ENCODE assay signal across 11 mouse cellular contexts in genomic region chr2:29716143-29716542, GRCm38 (mm10). TPM values are rescaled to one million over a fixed set of nuclear protein-coding genes. Genes with fewer than 3 reads are reported as not detected.
A peak's percentile ranks its signal among the peaks of the same experiment; 100 is the strongest.
DNase-seq lines count a peak whose midpoint lies in the region; ATAC-seq and TF ChIP-seq lines count a peak whose summit lies in the region.
"Had no signal": no experiment of that assay in that cellular context is flagged by ENCODE, and none has a peak within 500 bp of the region (broad histone marks: within the 10 kb centered on the region; RNA-seq: fewer than 3 reads in every experiment).

No protein-coding gene starts in this region.

- H3K27ac ChIP-seq in forebrain, embryonic 11.5 days (ENCODE audit: low read depth, low read length): peak overlapping the region; percentile 46
- no peak overlapping the region; the same call in 1 of the 2 replicates for H3K27ac ChIP-seq in forebrain, embryonic 13.5 days
- peak overlapping the region; percentile 84 for H3K27ac ChIP-seq in kidney, embryonic 16.5 days (ENCODE audit: low read length)
- H3K27ac ChIP-seq in ES-Bruce4 (ENCODE audit: insufficient read depth, low read length): peak overlapping the region; percentile 92
- peak overlapping the region; percentile 9; the same call in 1 of the 2 replicates for H3K27ac ChIP-seq in intestine, postnatal 0 days (ENCODE audit: low read depth, low read length)

- H3K36me3 ChIP-seq in forebrain, embryonic 11.5 days (ENCODE audit: control insufficient read depth, insufficient read depth, low read length): no peaks in the 10 kb centered on the region
- peaks cover 85% of the 10 kb centered on the region for H3K36me3 ChIP-seq in forebrain, embryonic 13.5 days (ENCODE audit: poor library complexity, severe bottlenecking)
- H3K36me3 ChIP-seq in kidney, embryonic 16.5 days (ENCODE audit: insufficient read depth, low read length): peaks cover 30% of the 10 kb centered on the region
- H3K36me3 ChIP-seq in ES-Bruce4 (ENCODE audit: control insufficient read depth, insufficient read depth, low read length, poor library complexity, severe bottlenecking): 0 out of 2 replicates have a peak, but pooled peaks cover 3% of the 10 kb centered on the region
- peaks cover 50% of the 10 kb centered on the region for H3K36me3 ChIP-seq in intestine, postnatal 0 days (ENCODE audit: control insufficient read depth, insufficient read depth)

- no peak for TF ChIP-seq POLR2A in ES-Bruce4 (IDR thresholded peaks at IDR 0.05; ENCODE audit: insufficient read depth, low read length)

- WGBS in forebrain, embryonic 11.5 days: 51% methylated on average over 7 of the region's 7 CpGs
- 42% methylated on average over 7 of the region's 7 CpGs for WGBS in forebrain, embryonic 13.5 days
- WGBS in kidney, embryonic 16.5 days: 32% methylated on average over 7 of the region's 7 CpGs
- 43% methylated on average over 7 of the region's 7 CpGs for WGBS in intestine, postnatal 0 days

- TF ChIP-seq EP300 in ES-Bruce4 (IDR thresholded peaks at IDR 0.05; ENCODE audit: insufficient read depth, low read depth, low read length): no peak

- H3K27me3 ChIP-seq in forebrain, embryonic 11.5 days (ENCODE audit: control insufficient read depth, insufficient read depth, low read length): no peaks in the 10 kb centered on the region
- no peaks in the 10 kb centered on the region for H3K27me3 ChIP-seq in forebrain, embryonic 13.5 days
- no peaks in the 10 kb centered on the region for H3K27me3 ChIP-seq in kidney, embryonic 16.5 days (ENCODE audit: insufficient read depth, low read length)
- no peaks in the 10 kb centered on the region for H3K27me3 ChIP-seq in ES-Bruce4 (ENCODE audit: control insufficient read depth, insufficient read depth, low read length, poor library complexity, severe bottlenecking)
- no peaks in the 10 kb centered on the region for H3K27me3 ChIP-seq in intestine, postnatal 0 days (replicated peaks; ENCODE audit: control insufficient read depth, insufficient read depth, low read length)

- H3K4me3 ChIP-seq in forebrain, embryonic 11.5 days (ENCODE audit: low read depth, low read length): no peak overlapping the region
- H3K4me3 ChIP-seq in forebrain, embryonic 13.5 days: no peak overlapping the region
- H3K4me3 ChIP-seq in kidney, embryonic 16.5 days (ENCODE audit: low read length): no peak overlapping the region
- no peak overlapping the region for H3K4me3 ChIP-seq in ES-Bruce4 (ENCODE audit: low read depth, low read length)
- no peak overlapping the region for H3K4me3 ChIP-seq in intestine, postnatal 0 days (ENCODE audit: low read depth, low read length)

- no peaks in the 10 kb centered on the region for H3K9me3 ChIP-seq in forebrain, embryonic 11.5 days (ENCODE audit: control insufficient read depth, low read length)
- no peaks in the 10 kb centered on the region for H3K9me3 ChIP-seq in forebrain, embryonic 13.5 days (replicated peaks)
- no peaks in the 10 kb centered on the region for H3K9me3 ChIP-seq in kidney, embryonic 16.5 days (ENCODE audit: low read length)
- H3K9me3 ChIP-seq in ES-Bruce4 (replicated peaks; ENCODE audit: control insufficient read depth, insufficient read depth, low read length, poor library complexity, severe bottlenecking): no peaks in the 10 kb centered on the region
- H3K9me3 ChIP-seq in intestine, postnatal 0 days (ENCODE audit: control insufficient read depth): no peaks in the 10 kb centered on the region

- no peak for DNase-seq in forebrain, embryonic 11.5 days (ENCODE audit: low spot score)
- no peak for DNase-seq in kidney, adult 18-20 months
- DNase-seq in thymus, postnatal 10 days (ENCODE audit: low spot score in 2 of 2): no peak
- no peak for DNase-seq in c-Kit-positive CD71-positive TER-119-positive erythroid progenitor cells, embryonic 14.5 days (ENCODE audit: low spot score)
- DNase-seq: gastrocnemius, postnatal 25 days; right cerebral cortex, adult 18-20 months had no signal

- 0 out of 2 replicates have a peak, but pooled peaks cover 2% of the 10 kb centered on the region for H3K4me1 ChIP-seq in forebrain, embryonic 11.5 days (replicated peaks; ENCODE audit: control insufficient read depth, insufficient read depth, low read length)
- H3K4me1 ChIP-seq in forebrain, embryonic 13.5 days: peaks cover 8% of the 10 kb centered on the region
- H3K4me1 ChIP-seq in kidney, embryonic 16.5 days (ENCODE audit: insufficient read depth, low read length): peaks cover 17% of the 10 kb centered on the region
- H3K4me1 ChIP-seq in ES-Bruce4 (ENCODE audit: control insufficient read depth, insufficient read depth, low read length): peaks cover 15% of the 10 kb centered on the region
- no peaks in the 10 kb centered on the region for H3K4me1 ChIP-seq in intestine, postnatal 0 days (replicated peaks; ENCODE audit: control insufficient read depth, insufficient read depth, low read length)

- H3K9ac ChIP-seq in forebrain, embryonic 11.5 days (ENCODE audit: low read length): no peak overlapping the region; the same call in 1 of the 2 replicates
- no peak overlapping the region for H3K9ac ChIP-seq in forebrain, embryonic 13.5 days
- no peak overlapping the region for H3K9ac ChIP-seq in kidney, embryonic 16.5 days (replicated peaks; ENCODE audit: low read length)
- H3K9ac ChIP-seq in ES-Bruce4 (ENCODE audit: low read depth, poor library complexity, severe bottlenecking): no peak overlapping the region
- no peak overlapping the region for H3K9ac ChIP-seq in intestine, postnatal 0 days (ENCODE audit: low read depth, low read length)

- no peak for ATAC-seq in forebrain, embryonic 11.5 days (replicated peaks; ENCODE audit: low FRiP score)
- no peak for ATAC-seq in forebrain, embryonic 13.5 days
- ATAC-seq in kidney, embryonic 16.5 days (ENCODE audit: low FRiP score, low TSS enrichment): peak; percentile 43; the same call in 1 of the 2 replicates
- ATAC-seq in intestine, postnatal 0 days: no peak

- no peak for TF ChIP-seq CTCF in ES-Bruce4 (IDR thresholded peaks at IDR 0.05; ENCODE audit: low read depth, low read length)
- TF ChIP-seq CTCF in intestine, postnatal 0 days (IDR thresholded peaks at IDR 0.05; ENCODE audit: low read depth): no peak

- H3K4me2 ChIP-seq in forebrain, embryonic 11.5 days (ENCODE audit: low read depth, low read length, severe bottlenecking): no peak overlapping the region
- H3K4me2 ChIP-seq in forebrain, embryonic 13.5 days: no peak overlapping the region
- no peak overlapping the region for H3K4me2 ChIP-seq in kidney, embryonic 16.5 days (replicated peaks; ENCODE audit: low read depth, low read length)
- no peak overlapping the region for H3K4me2 ChIP-seq in intestine, postnatal 0 days (replicated peaks; ENCODE audit: low read depth)

RNA-seq across cellular contexts. Expression of gene Gm13420, which starts 35.3 kb away (rescaled TPM):
- polyA plus RNA-seq in forebrain, embryonic 11.5 days (2014; fragmentation: Nextera tagmentation; extraction: Ambion mirVana): not detected in 2 replicates
- not detected in 2 replicates for polyA plus RNA-seq in forebrain, embryonic 13.5 days (2015; fragmentation: Nextera tagmentation; extraction: Ambion mirVana)
- 1.8 and 2.1 TPM in 2 replicates for polyA plus RNA-seq in kidney, embryonic 16.5 days (2015; fragmentation: Nextera tagmentation; extraction: Ambion mirVana)
- 0.75 TPM in 1 of 2 replicates, not detected in the other for polyA plus RNA-seq in ES-Bruce4 (2011; ENCODE audit: insufficient read depth, insufficient read length, low read depth, missing spikeins)
- polyA plus RNA-seq in intestine, postnatal 0 days (2015; fragmentation: Nextera tagmentation; extraction: Ambion mirVana): 0.10 TPM in 1 of 2 replicates, not detected in the other
- polyA plus RNA-seq: C2C12 had no signal

RNA-seq across cellular contexts. Expression of gene Gm13547, which starts 43.0 kb away (rescaled TPM):
- not detected in 2 replicates for polyA plus RNA-seq in forebrain, embryonic 11.5 days (2014; fragmentation: Nextera tagmentation; extraction: Ambion mirVana)
- polyA plus RNA-seq in forebrain, embryonic 13.5 days (2015; fragmentation: Nextera tagmentation; extraction: Ambion mirVana): 0.72 TPM in 1 of 2 replicates, not detected in the other
- polyA plus RNA-seq in kidney, embryonic 16.5 days (2015; fragmentation: Nextera tagmentation; extraction: Ambion mirVana): not detected in 2 replicates
- polyA plus RNA-seq in ES-Bruce4 (2011; ENCODE audit: insufficient read depth, insufficient read length, low read depth, missing spikeins): not detected in 2 replicates
- not detected in 2 replicates for polyA plus RNA-seq in intestine, postnatal 0 days (2015; fragmentation: Nextera tagmentation; extraction: Ambion mirVana)
- polyA plus RNA-seq: C2C12 had no signal
